Mouse (Mus musculus): ENCODE results near the gene Ppm1m.

The Ppm1m gene

GRCm38 (mm10) chr9:106216971-106217370 is 17.4 kb upstream of the Ppm1m start:
- no peak for DNase-seq

GRCm38 (mm10) chr9:106215341-106216125 is 16.0 kb upstream of the Ppm1m start:
- DNase-seq = no peak

DNA sequence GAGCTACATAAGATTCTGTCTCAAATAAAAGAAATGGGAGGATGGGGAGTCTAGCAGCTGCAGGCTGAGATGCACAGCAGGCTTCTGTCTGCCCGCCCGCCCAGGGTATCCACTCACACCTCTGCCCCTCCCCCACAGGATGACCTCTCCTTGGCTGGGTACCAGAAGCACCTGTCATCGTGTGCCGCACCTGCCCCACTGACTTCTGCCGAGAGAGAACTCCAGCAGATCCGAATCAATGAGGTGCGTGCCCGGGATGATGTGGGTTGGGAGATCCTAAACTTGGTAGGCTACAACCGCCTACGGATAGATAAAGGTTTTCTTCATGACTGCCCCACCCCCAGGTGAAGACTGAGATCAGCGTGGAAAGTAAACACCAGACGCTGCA is 13.0 kb upstream of the Ppm1m start:
- DNase-seq = no peak

DNA sequence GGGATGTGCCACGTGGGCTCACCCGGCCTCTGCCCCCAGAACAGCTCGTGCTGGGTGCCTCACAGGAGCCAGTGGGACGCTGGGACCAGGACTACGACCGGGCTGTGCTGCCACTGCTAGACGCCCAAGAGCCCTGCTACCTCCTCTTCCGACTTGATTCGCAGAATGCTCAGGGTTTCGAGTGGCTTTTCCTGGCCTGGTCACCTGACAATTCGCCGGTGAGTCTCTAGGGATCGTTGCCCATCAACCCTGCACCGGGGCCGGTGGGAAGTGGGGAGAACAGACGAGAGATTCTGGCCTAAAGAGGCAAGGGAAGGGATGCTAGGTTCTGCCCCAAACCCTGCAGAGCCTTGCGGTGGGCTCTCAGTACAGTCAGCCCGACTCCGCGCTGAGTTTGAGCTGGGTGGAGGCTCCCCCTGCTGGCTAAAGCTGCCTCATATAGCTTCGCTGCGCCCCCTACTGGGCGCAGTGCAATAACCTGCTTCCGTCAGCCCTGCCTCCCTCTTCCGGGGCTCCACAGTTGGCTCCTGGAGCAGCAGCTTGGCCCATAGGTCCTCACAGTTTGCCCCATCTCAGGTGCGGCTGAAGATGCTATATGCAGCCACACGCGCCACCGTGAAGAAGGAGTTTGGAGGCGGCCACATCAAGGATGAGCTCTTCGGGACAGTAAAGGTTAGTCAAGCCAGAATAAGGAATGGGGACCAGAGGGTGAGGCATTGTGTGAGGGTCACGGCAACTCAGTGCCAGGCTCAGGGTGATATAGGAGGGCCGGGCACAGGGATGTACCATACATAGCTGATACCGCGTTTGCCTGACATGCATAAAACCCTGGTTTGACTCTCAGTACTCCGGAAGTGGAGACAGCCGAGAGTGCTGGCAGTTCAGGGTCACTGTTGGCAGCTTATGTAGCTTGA is 12.4 kb upstream of the Ppm1m start:
- DNase-seq = peak; percentile 89 to 90

- DNase-seq = no peak
These were observed 11.5 kb upstream of the Ppm1m start for GRCm38 (mm10) chr9:106210853-106211609.

DNA sequence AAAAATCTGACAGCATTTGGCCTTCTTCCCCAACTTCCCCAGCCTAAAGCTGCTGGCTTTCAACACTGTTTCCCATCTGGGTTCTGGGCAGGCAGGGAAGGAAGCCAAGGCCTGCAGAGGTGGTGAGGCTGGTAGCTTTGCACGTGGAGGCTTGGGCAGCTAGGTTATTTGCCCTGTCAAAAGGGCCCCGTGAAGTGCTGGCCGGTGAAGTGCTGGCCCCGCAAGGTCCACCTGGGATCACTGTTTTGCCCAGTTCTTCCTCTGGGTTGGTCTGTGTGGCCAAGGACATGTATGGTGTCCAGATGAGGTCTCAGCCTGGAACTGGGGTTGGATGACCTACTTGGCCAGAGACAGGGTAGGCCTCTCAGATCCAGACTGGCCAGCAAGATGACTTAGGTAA is 10.4 kb upstream of the Ppm1m start:
- DNase-seq = no peak

- no peak for DNase-seq
These were observed 8.6 kb upstream of the Ppm1m start for GRCm38 (mm10) chr9:106208181-106208580.

- DNase-seq = no peak
These were observed 7.0 kb upstream of the Ppm1m start for GRCm38 (mm10) chr9:106206515-106206914.

- no peak for DNase-seq
These were observed 6.3 kb upstream of the Ppm1m start for GRCm38 (mm10) chr9:106205713-106206290.

DNA sequence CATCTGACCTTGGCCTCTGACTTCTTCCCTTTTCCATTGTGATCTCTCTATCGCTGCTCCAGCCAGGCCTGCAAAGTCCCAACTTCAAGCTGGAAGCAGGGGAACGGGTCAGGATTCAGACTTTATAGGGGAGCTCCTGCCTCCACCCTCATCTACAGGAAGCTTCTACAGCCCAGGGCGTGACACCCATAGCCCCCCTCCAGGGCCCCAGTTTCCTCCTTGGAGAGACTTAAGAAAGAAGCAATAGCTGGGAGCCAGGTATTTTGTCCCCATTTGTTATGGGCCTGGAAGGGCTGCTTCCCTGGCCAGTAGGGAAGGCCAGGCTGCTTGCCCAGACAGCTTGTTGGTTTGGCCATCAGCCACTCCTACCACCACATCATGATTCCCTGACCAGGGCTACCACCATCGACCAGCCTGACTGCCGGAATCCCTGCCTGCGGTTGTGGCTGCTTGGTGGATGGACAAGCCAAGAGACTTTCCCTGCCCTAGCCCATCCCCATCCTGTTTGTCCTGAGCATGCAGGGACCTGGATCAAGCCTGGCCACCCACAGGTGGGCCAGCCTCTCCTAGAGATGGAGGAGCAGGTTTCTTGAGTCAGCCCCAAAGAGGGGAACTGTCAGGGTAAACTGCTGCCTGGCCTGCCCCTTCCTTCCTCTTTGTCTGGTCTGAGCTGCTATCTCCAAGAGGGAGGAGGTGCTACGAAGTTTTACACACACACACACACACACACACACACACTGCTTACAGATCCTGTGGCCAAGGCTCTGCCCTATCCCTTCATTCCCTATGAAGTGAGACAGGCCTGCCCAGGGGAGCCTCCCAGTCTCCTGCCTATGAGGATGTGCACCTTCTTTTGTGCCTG is 4.7 kb upstream of the Ppm1m start:
- DNase-seq = peak; percentile 71 to 77

GRCm38 (mm10) chr9:106202819-106203636 is 3.5 kb upstream of the Ppm1m start, which contains the start of gene Twf2:
Gene Twf2 (plus strand): TSS chr9:106203108.
- DNase-seq = peak; percentile 87 to 88

GRCm38 (mm10) chr9:106201895-106202294 is 2.3 kb upstream of the Ppm1m start:
- no peak for DNase-seq

DNA sequence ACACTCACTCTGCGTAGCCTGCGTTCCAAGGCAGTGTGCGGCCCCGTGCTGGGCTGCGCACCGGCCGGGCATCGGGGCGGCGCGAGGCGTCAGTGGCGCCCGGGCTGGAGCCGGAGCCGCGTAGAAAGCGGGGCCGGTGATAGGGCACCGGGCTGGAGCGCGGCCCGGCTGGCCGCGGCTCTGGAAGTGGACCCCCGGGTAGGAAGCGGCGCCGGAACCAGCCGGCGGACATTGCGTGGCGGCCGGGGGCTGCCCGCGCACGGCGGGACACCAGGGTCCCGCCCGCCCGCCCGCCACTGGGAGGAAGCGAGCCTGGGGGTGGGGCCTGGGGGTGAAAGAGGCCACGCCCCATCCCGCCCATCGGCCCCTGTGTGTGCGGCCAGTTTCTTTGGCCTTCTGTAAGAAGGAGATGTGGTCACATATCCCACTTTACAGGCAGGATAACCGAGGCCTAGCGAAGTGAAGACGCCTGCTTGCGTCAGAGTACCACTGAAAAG is 536 bp downstream of the Ppm1m start:
- DNase-seq = peak; percentile 43 to 60

- no peak for DNase-seq
These were observed 1.8 kb downstream of the Ppm1m start for GRCm38 (mm10) chr9:106197732-106198131.

DNA sequence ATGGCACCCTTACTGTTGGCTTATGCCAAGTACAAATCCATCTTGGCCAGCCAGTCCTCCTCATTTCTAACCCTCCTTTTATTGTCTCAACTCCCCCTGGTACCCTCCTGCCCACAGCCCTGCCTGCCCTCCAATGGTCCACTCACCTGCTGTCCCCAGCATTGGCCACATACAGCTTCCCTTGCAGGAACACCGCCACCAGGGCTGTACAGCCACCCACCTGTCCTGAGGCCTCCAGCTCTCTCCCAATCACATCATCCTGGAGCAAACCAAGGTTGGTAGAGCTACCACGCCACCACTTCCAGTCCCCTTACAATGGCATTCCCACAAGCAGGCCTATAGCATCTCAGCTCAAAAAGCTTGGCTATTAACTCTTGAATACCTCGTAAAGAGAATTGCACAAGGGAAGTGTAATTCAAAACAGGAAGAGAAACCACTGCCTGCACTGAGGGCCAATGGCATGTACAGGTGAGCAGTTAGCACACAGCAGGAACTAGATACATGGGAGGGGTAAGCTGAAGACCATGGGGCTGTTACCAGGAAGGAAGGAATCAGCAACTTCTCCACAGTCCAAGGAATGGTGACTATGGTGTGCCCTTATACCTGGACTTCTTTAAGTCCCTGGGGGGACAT is 2.3 kb downstream of the Ppm1m start:
- DNase-seq = no peak

DNA sequence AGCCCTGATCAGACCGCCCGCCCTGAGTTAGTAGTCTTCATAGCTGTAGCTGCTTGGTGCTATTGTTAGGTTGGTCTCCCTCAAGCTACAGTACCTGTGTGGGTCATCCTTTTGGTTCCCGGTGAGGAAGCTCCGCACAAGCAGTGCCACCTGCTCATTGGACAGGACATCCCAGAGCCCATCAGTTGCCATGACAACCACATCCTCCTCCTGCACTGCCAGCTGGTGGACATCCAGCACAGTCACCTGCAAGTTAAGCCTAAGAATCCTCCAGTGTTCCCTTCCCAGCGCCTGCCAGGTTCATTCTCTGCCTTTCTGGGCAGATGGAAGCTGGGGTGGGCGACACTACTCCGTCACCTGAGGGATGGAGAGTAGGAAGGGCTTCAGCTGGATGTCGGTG is 3.9 kb downstream of the Ppm1m start:
- peak; percentile 77 for DNase-seq

DNA sequence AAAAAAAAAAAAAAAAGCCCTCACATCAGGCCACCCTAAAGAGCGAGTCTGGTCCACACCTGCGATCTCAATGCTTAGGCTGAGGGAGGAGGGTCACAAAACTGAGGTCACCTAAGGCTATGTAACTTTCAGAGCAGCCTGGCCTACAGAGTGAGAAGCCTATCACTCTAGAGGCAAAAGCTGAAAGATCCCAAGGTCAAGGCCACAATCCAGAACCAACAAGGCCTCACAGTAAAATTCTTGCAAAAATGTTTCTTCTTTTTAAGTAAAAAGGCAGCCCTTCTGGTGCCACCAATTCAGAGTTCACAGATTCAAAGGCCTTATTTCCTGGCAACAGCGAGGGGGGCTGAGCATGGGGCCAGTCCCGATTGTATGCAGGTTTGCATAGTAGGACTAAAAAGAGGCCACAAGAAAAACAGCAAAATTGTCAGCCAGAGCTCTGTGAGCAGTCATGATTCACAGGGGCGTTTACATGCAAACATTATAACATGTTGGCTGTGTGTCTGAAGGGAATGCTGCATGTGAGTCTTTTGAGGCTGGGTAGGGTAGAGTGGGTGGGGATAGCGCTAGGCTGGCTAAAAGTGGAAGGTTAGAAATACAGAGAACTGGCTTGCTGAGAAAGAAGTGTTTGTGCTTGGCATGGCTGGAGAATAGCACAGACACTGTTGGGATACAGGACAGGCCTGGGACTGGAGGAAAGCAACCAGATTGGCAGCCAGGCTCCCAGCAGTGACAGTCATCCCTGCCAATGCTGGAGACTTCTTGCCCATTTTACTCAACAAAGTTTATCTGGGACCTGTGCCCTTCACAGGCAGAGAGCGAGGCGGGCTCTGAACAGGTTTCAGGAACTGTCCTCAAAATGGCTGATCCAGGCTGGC is 5.4 kb downstream of the Ppm1m start:
- peak; percentile 64 to 71 for DNase-seq

DNA sequence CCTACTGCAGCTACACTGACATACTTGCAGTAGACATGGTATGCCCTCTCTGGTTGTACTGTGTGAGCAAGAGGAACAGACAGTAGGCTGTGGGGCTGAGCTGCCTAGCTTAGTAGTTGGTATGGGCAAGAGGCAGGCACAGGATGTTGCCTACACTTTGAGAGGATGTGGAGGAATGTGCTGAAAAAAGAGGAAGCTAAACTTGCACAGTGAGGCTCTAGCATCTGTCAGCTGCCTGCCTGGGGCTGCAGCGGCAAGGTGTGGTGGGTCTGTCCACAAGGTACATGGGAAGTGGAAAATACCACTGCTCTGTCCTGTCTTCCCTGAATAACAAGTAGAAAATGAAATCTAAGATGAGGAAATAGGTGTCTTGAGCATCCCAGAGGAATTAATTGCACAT is 6.5 kb downstream of the Ppm1m start:
- DNase-seq = no peak

GRCm38 (mm10) chr9:106192024-106192423 is 7.5 kb downstream of the Ppm1m start:
- DNase-seq = no peak
